Mouse (Mus musculus) Patski (cell line): ENCODE results near the gene Cnot2. TPM values are rescaled to one million over a fixed set of nuclear protein-coding genes. Genes with fewer than 3 reads are reported as not detected.
"Not testable (repeated sequence)": the region's sequence is repeated elsewhere in the genome, so short reads cannot be mapped to it uniquely, and the experiment has no call there.

Experiments
- ATAC-seq: fragments of 100-300 bp; one replicate; pipeline ENCODE4 v1.8.0; 2021
- CTCF ChIA-PET: fragments of 350-600 bp; sonication (Branson Sonifier 250); formaldehyde crosslinking; loops from one replicate; lab custom pipeline; 2022; ENCODE audit warnings: inconsistent platforms; lab: Charles Lee
- POLR2A ChIA-PET: fragments of 350-600 bp; sonication (Branson Sonifier 250); formaldehyde crosslinking; loops from one replicate; lab custom pipeline; 2022; ENCODE audit warnings: antibody characterized with exemption, inconsistent platforms; lab: Charles Lee
- DNase-seq: peaks from one replicate; pipeline ENCODE4 v3.0.0-alpha.2; 2011; ENCODE audit warnings: low read depth, low spot score
- H3K27me3 ChIP-seq: fragments of 371-371 bp; one replicate; pipeline ENCODE4 v1.5.1; 2021
- CTCF ChIP-seq: fragments of 100-300 bp; IDR thresholded peaks from one replicate; pipeline ENCODE4 v1.5.1; 2021
- in situ Hi-C: fragments of 300-500 bp; cut with MboI; formaldehyde crosslinking; loops from 3 replicates; pipeline ENCODE4 v1.11.1; 2018; ENCODE audit warnings: low pct_unique_long_range_greater_than_20kb, mixed read lengths
- polyA plus RNA-seq: library from polyadenylated mRNA; unstranded; gene quantifications from one replicate; pipeline ENCODE4 v1.2.3, GENCODE M21; 2021

The Cnot2 gene
- polyA plus RNA-seq, 1 experiment from 2014 or later, result 68.5 TPM

- H3K27me3 ChIP-seq, result no peaks in the 10 kb centered on the region
- DNase-seq, result no peak
- in situ Hi-C loops, result no loop called here
- ATAC-seq, result peak; percentile 67
- ChIA-PET POLR2A (interaction anchor here (0.6 to 0.7 kb wide), 3 partner anchors 21 to 190 kb away, joined by 3 to 4 read pairs (median 3); no protein-coding TSS in a partner anchor), CTCF (no interaction called here)
- no peak for TF ChIP-seq CTCF
These were observed 536 bp downstream of the Cnot2 start for GRCm38 (mm10) chr10:116580591-116581358.

DNA sequence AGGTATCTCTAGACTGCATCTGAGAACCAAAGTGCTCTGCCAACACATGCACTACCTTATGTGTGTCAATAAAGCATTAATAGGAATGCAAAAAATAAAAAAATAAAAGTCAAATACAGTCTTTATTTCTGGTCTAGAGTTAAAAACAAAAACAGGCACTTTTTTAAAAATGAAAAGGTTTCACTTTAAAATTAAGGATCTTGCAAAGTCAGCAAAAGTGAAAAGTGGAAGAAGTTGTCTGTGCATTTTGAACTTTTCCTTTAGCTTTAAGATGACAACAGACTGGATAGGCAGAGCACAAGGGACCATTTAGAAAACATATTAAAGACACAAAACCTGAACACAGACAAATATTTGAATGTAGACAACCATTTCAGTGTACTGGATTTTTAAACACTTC, 1.8 kb downstream of the Cnot2 start:
- no peaks in the 10 kb centered on the region for H3K27me3 ChIP-seq
- DNase-seq (no peak), ATAC-seq (no peak)
- ChIA-PET POLR2A (no interaction called here), CTCF (no interaction called here)
- in situ Hi-C loops, result loop anchor here (5.0 kb wide), 1 partner anchor 47 kb away; no protein-coding TSS in a partner anchor
- TF ChIP-seq CTCF, result no peak

DNA sequence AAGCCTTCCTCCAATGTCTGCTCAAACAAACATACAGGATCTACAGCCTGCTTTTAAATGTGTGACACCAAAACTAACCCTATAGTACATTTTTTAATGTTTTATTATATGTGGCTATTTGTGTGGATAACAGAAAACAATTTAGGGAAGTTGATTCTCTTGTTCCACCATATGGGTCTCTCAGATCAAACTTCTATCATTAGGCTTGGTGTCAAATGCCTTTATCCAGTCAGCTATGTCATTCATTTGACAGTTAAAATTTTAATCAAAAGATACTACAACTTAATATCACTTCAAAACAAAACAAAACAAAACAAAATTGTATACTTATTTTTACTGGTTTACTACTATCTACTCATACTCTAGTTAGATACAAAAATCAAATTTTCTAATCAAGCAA, 2.9 kb downstream of the Cnot2 start:
- TF ChIP-seq CTCF, result no peak
- no peaks in the 10 kb centered on the region for H3K27me3 ChIP-seq
- POLR2A ChIA-PET, result no interaction called here
- CTCF ChIA-PET, result no interaction called here
- in situ Hi-C loops, result loop anchor here (5.0 kb wide), 1 partner anchor 46 kb away; no protein-coding TSS in a partner anchor
- ATAC-seq (no peak), DNase-seq (no peak)

DNA sequence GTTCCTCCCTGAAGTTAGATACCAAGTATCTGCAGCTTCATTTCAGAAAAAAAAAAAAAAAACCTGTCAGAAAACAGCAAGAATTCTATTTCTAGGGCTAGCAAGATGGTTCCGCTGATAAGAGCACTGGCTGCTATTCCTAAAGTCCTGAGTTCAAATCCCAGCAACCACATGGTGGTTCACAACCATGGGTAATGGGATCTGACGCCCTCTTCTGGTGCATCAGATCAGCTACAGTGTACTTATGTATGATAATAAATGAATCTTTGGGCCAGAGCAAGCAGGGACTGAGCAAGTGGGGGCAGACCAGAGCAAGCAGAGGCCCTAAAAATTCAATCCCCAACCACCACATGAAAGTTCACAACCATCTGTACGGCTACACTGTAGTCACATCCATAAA, 4.1 kb downstream of the Cnot2 start:
- peak; percentile 37 for TF ChIP-seq CTCF
- no peak for ATAC-seq
- in situ Hi-C loops, result loop anchor here (5.0 kb wide), 1 partner anchor 45 kb away; no protein-coding TSS in a partner anchor
- ChIA-PET CTCF (interaction anchor here (1.2 to 1.8 kb wide), 2 partner anchors 15 to 44 kb away, joined by 3 read pairs; no protein-coding TSS in a partner anchor), POLR2A (interaction anchor here (0.6 kb wide), 2 partner anchors 216 to 227 kb away, joined by 3 to 4 read pairs; no protein-coding TSS in a partner anchor)
- no peak for DNase-seq
- H3K27me3 ChIP-seq, result no peaks in the 10 kb centered on the region

DNA sequence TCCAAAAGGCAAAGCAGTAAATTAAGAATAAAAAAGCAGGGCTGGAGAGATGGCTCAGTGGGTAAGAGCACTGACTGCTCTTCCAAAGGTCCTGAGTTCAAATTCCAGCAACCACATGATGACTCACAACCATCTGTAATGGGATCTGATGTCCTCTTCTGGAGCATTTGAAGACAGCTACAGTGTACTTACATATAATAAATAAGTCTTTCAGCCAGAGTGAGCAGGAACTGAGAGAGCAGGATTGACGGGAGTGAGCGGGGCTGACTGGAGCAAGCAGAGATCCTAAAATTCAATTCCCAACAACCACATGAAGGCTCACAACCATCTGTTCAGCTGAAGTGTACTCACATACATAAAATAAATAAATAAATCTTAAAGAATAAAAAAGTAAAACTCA, 5.2 kb downstream of the Cnot2 start:
- CTCF ChIA-PET, result interaction anchor here (1.2 to 1.8 kb wide), 3 partner anchors 14 to 43 kb away, joined by 3 read pairs; no protein-coding TSS in a partner anchor
- DNase-seq, POLR2A ChIA-PET, ATAC-seq, H3K27me3 ChIP-seq: not testable (repeated sequence)
- in situ Hi-C loops, result loop anchor here (5.0 kb wide), 1 partner anchor 44 kb away; no protein-coding TSS in a partner anchor

DNA sequence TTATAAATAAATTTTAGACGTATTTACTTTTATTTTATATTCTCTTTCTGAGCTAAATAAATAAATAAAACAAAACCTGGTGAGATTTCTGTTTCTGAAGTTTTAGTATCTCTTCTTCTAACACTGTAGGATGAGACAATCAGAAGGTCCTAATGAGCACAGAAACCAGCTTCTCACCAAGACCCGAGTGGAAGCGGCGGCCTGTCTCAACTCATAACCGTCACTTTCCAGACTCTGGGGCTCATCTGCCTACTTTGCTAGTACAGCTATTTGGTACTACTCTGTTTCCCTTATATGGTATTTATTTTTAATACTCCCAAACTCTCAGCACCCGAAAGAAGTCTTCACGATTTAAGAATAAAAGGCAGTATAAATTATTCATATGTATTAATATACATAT, 10.8 kb downstream of the Cnot2 start:
- no peak for TF ChIP-seq CTCF
- POLR2A ChIA-PET, result no interaction called here
- CTCF ChIA-PET, result no interaction called here
- no peak for ATAC-seq
- no peaks in the 10 kb centered on the region for H3K27me3 ChIP-seq
- no peak for DNase-seq
- in situ Hi-C loops, result no loop called here

GRCm38 (mm10) chr10:116568539-116568938, 12.8 kb downstream of the Cnot2 start:
- DNase-seq (no peak), ATAC-seq (no peak)
- no peak for TF ChIP-seq CTCF
- CTCF ChIA-PET, result interaction anchor here (1.5 to 1.7 kb wide), 2 partner anchors 15 to 21 kb away, joined by 5 read pairs; no protein-coding TSS in a partner anchor
- in situ Hi-C loops, result no loop called here
- no peaks in the 10 kb centered on the region for H3K27me3 ChIP-seq
- POLR2A ChIA-PET, result no interaction called here

DNA sequence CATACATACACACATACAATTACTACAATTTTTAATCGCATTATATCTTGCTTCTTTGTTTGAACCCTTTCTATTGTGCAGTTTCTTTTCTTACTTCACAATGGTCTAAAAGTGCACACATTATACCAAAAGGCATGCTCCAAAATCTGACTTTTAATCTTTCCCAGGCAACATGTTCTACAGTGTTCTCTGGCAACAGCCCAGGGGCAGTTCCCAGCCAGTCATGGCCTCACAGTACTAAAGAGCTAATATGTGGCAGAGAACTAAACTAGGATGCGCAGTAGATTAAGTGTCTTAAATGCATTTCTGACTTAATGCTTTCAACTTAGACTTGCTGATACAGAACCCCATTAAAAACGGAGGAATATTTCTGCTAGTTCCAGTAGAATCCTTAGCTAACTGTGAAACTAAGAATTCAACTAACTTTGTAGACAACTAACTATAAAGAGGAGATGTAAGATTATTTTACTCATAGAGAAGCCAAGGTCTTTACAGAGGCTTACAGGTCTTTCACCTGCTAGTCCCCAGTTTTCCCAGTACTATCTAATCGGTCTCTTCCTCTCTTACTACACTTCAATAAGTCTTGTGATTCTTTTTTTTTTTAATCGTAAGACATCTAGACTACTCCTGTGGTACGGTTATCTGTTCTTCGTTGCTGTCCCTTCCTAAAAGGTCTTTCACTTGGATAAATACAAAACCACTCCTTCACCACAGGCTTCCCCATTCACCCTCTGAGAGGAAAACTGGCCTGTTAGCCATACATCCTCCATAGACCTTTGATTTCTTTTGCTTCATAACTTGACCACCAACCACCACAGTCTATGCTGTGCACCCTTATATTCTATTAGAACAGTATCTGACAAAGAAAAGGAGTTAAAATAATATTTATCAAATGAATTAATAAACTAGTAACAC, 13.6 kb downstream of the Cnot2 start:
- in situ Hi-C loops, result no loop called here
- H3K27me3 ChIP-seq, result no peaks in the 10 kb centered on the region
- CTCF ChIA-PET, result interaction anchor here (1.5 to 1.7 kb wide), 2 partner anchors 14 to 20 kb away, joined by 5 read pairs; no protein-coding TSS in a partner anchor
- POLR2A ChIA-PET, result no interaction called here
- no peak for ATAC-seq
- no peak for TF ChIP-seq CTCF
- DNase-seq, result no peak

DNA sequence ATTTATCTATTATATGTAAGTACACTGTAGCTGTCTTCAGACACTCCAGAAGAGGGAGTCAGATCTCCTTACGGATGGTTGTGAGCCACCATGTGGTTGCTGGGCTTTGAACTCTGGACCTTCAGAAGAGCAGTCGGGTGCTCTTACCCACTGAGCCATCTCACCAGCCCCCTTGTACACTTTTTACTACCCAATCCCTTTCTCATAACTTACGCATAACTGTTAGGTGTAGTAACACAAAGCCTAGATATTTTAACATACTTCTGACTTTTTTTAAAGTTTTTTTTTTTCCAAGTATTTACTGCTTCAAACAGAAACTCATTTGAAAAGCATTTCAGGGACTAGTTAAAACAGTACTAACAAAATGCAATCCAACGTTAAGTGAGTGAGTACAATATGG, 14.8 kb downstream of the Cnot2 start:
- POLR2A ChIA-PET, DNase-seq, ATAC-seq, H3K27me3 ChIP-seq, in situ Hi-C loops: not testable (repeated sequence)
- TF ChIP-seq CTCF, result peak; percentile 9
- CTCF ChIA-PET, result interaction anchor here (1.0 kb wide), 1 partner anchor 10 kb away, joined by 3 read pairs; no protein-coding TSS in a partner anchor

DNA sequence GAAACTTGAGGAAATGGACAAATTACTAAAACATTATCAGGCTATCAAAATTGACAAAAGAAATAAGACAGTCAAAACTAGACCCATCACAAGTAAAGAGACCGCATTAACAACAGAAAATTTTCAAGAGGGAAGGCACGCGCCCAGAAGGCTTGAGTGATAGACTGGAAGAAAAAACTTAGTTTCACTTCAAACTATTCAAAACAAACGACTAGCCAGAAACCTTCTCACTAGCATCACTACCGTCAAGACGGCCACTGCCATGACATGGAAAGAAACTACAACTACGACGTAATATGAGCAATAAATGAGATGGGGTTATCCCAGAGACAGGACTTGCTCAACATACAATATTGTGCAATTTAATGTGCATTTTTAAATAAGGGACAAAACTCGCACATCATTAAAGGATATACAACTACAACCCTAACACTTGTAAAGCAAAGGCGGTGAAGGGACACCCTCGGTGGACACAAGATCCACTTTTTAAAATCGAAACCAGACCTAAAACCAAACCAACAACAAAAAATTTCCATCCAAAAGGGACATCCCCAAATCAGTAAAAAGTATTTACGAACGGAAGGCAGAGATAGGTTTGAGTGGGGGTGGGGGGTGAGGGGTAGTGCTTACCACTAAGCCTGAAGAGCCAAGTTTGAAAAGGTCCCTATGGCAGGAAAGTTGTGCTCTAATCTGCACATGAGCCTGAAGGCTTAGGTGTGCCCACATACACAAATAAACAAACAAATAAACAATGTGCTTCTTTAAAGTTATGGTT, 16.3 kb downstream of the Cnot2 start:
- H3K27me3 ChIP-seq, result no peaks in the 10 kb centered on the region
- ChIA-PET POLR2A (no interaction called here), CTCF (no interaction called here)
- no peak for TF ChIP-seq CTCF
- in situ Hi-C loops, result no loop called here
- no peak for DNase-seq
- ATAC-seq, result no peak
